Comparison of ENCODE assay signal across 11 mouse cellular contexts in genomic region chr15:98978409-98979172, GRCm38 (mm10). TPM values are rescaled to one million over a fixed set of nuclear protein-coding genes. Genes with fewer than 3 reads are reported as not detected.
DNase-seq lines count a peak whose midpoint lies in the region; ATAC-seq and TF ChIP-seq lines count a peak whose summit lies in the region.
"Had no signal": no experiment of that assay in that cellular context is flagged by ENCODE, and none has a peak within 500 bp of the region (broad histone marks: within the 10 kb centered on the region; RNA-seq: fewer than 3 reads in every experiment).

No protein-coding gene starts in this region.

- ATAC-seq in limb, embryonic 15.5 days (ENCODE audit: insufficient number of reproducible peaks, low FRiP score, low TSS enrichment, low read depth): no peak

- TF ChIP-seq CTCF in gastrocnemius, adult 2 months (IDR thresholded peaks at IDR 0.05): no peak
- no peak for TF ChIP-seq CTCF in E14TG2a.4 (conservative IDR thresholded peaks at IDR 0.05; ENCODE audit: low read length)

- H3K27me3 ChIP-seq in E14TG2a.4 (ENCODE audit: insufficient read depth, low read length): no peaks in the 10 kb centered on the region
- peaks cover 23% of the 10 kb centered on the region for H3K27me3 ChIP-seq in forebrain, embryonic 10.5 days (ENCODE audit: poor library complexity, severe bottlenecking)
- H3K27me3 ChIP-seq in limb, embryonic 15.5 days: no peaks in the 10 kb centered on the region

- no peak overlapping the region for H3K9ac ChIP-seq in limb, embryonic 15.5 days
- H3K9ac ChIP-seq: liver, embryonic 15.5 days had no signal

- no peaks in the 10 kb centered on the region for H3K36me3 ChIP-seq in E14TG2a.4 (ENCODE audit: insufficient read depth, low read length)
- H3K36me3 ChIP-seq in forebrain, embryonic 10.5 days (replicated peaks): no peaks in the 10 kb centered on the region
- H3K36me3 ChIP-seq in limb, embryonic 15.5 days: no peaks in the 10 kb centered on the region
- H3K36me3 ChIP-seq: liver, embryonic 15.5 days had no signal

- H3K4me1 ChIP-seq in E14TG2a.4 (replicated peaks; ENCODE audit: low read depth, low read length): peaks cover 93% of the 10 kb centered on the region
- H3K4me1 ChIP-seq in forebrain, embryonic 10.5 days: peaks cover 60% of the 10 kb centered on the region
- H3K4me1 ChIP-seq in limb, embryonic 15.5 days: peaks cover 21% of the 10 kb centered on the region

- no peak overlapping the region for H3K4me2 ChIP-seq in limb, embryonic 15.5 days
- H3K4me2 ChIP-seq: liver, embryonic 15.5 days had no signal

- intact Hi-C loops in gastrocnemius, adult 2 months (cut with DNase I): no loop called here
- intact Hi-C loops in gastrocnemius, postnatal 36 days (cut with DNase I): no loop called here

- peak overlapping the region; percentile 81 for H3K27ac ChIP-seq in gastrocnemius, adult 2 months
- peak overlapping the region; percentile 75 for H3K27ac ChIP-seq in forebrain, embryonic 10.5 days
- H3K27ac ChIP-seq in limb, embryonic 15.5 days: peak overlapping the region; percentile 69; the same call in 1 of the 2 replicates
- H3K27ac ChIP-seq: liver, embryonic 15.5 days had no signal

- peak overlapping the region; percentile 57 for H3K4me3 ChIP-seq in gastrocnemius, adult 2 months
- peak overlapping the region; percentile 60 for H3K4me3 ChIP-seq in E14TG2a.4 (replicated peaks; ENCODE audit: low read length)
- no peak overlapping the region for H3K4me3 ChIP-seq in forebrain, embryonic 10.5 days
- H3K4me3 ChIP-seq in limb, embryonic 15.5 days: no peak overlapping the region
- H3K4me3 ChIP-seq: liver, embryonic 15.5 days had no signal

- DNase-seq in gastrocnemius, adult 2 months: no peak
- no peak for DNase-seq in gastrocnemius, postnatal 36 days
- DNase-seq in forebrain, embryonic 10.5 days (ENCODE audit: extremely low spot score, low spot score): no peak
- DNase-seq in spleen, postnatal 10 days (ENCODE audit: low spot score in 2 of 2): no peak
- DNase-seq in cerebellum, adult 11-12 months: no peak
- DNase-seq in spleen, postnatal 4 days (ENCODE audit: low spot score in 2 of 2): no peak

- no peaks in the 10 kb centered on the region for H3K9me3 ChIP-seq in E14TG2a.4 (ENCODE audit: low read length)
- H3K9me3 ChIP-seq in forebrain, embryonic 10.5 days: no peaks in the 10 kb centered on the region
- no peaks in the 10 kb centered on the region for H3K9me3 ChIP-seq in limb, embryonic 15.5 days
- H3K9me3 ChIP-seq: liver, embryonic 15.5 days had no signal

- 72% methylated on average over 20 of the region's 20 CpGs for WGBS in forebrain, embryonic 10.5 days
- 38% methylated on average over 20 of the region's 20 CpGs for WGBS in limb, embryonic 15.5 days

RNA-seq across cellular contexts. Expression of gene Tuba1a, which starts 25.1 kb away (rescaled TPM):
- total RNA-seq in gastrocnemius, adult 2 months (2021): 10 to 100 TPM; 17.1 to 43.2 TPM
- total RNA-seq in gastrocnemius, postnatal 36 days (2021): 10 to 100 TPM; 27.6 to 30.1 TPM
- 2,769 and 3,107 TPM in 2 replicates for polyA plus RNA-seq in forebrain, embryonic 10.5 days (2016; fragmentation: Nextera tagmentation; extraction: Ambion mirVana)
- polyA plus RNA-seq in limb, embryonic 15.5 days (2015; fragmentation: Nextera tagmentation; extraction: Ambion mirVana): 1,206 and 1,410 TPM in 2 replicates

RNA-seq across cellular contexts. Expression of gene Gm49450, which starts 25.2 kb away (rescaled TPM):
- total RNA-seq in gastrocnemius, adult 2 months (2021): not detected
- total RNA-seq in gastrocnemius, postnatal 36 days (2021): not detected
- not detected in 2 replicates for polyA plus RNA-seq in forebrain, embryonic 10.5 days (2016; fragmentation: Nextera tagmentation; extraction: Ambion mirVana)
- polyA plus RNA-seq in limb, embryonic 15.5 days (2015; fragmentation: Nextera tagmentation; extraction: Ambion mirVana): not detected in 2 replicates
- total RNA-seq: granulocyte monocyte progenitor cell, adult 5-6 weeks; layer of hippocampus, adult 18-20 months had no signal
- polyA plus RNA-seq: liver, embryonic 15.5 days had no signal

RNA-seq across cellular contexts. Expression of gene Tuba1b, which starts 44.2 kb away (rescaled TPM):
- 10 to 100 TPM; 15.8 to 33.9 TPM for total RNA-seq in gastrocnemius, adult 2 months (2021)
- 10 to 100 TPM; 21.8 to 23.2 TPM for total RNA-seq in gastrocnemius, postnatal 36 days (2021)
- polyA plus RNA-seq in forebrain, embryonic 10.5 days (2016; fragmentation: Nextera tagmentation; extraction: Ambion mirVana): 2,760 and 2,766 TPM in 2 replicates
- 1,374 and 1,490 TPM in 2 replicates for polyA plus RNA-seq in limb, embryonic 15.5 days (2015; fragmentation: Nextera tagmentation; extraction: Ambion mirVana)

RNA-seq across cellular contexts. Expression of gene Tuba1c, which starts 51.1 kb away (rescaled TPM):
- 1 to 10 TPM; 7.1 to 7.7 TPM for total RNA-seq in gastrocnemius, adult 2 months (2021)
- 1 to 10 TPM; 8.2 to 9.4 TPM for total RNA-seq in gastrocnemius, postnatal 36 days (2021)
- polyA plus RNA-seq in forebrain, embryonic 10.5 days (2016; fragmentation: Nextera tagmentation; extraction: Ambion mirVana): 160 and 171 TPM in 2 replicates
- polyA plus RNA-seq in limb, embryonic 15.5 days (2015; fragmentation: Nextera tagmentation; extraction: Ambion mirVana): 138 and 145 TPM in 2 replicates

Comparison
In these comparisons a context has a peak if more than half of its experiments do, and no peak if none do; other contexts are left out.
1. H3K4me3 ChIP-seq: peak in gastrocnemius, adult 2 months (single experiment) and E14TG2a.4 (single experiment); none in forebrain, embryonic 10.5 days (single experiment) and limb, embryonic 15.5 days (single experiment).
2. Peak in every context shown above with its lines, with median percentiles within 50 percentile points of each other: H3K27ac ChIP-seq.